In genomic region chr19:3988750-3989149, GRCm38 (mm10) we compare ENCODE assay signal across 1 mouse cellular context.
TF ChIP-seq lines count a peak whose summit lies in the region.

No protein-coding gene starts in this region.

TF ChIP-seq in MEL, 35 proteins besides CTCF, POLR2A, EP300 and RAD21:
- TF ChIP-seq MAZ (IDR thresholded peaks at IDR 0.05; ENCODE audit: low read depth, low read length): no peak
- no peak for TF ChIP-seq ZNF384 (IDR thresholded peaks at IDR 0.05; ENCODE audit: low read depth, low read length)
- no peak for TF ChIP-seq TCF12 (IDR thresholded peaks at IDR 0.05; ENCODE audit: low read depth, low read length)
- no peak for TF ChIP-seq TBP (IDR thresholded peaks at IDR 0.05; ENCODE audit: low read depth, low read length)
- TF ChIP-seq ZC3H11A (IDR thresholded peaks at IDR 0.05; ENCODE audit: low read depth, low read length): no peak
- no peak for TF ChIP-seq RCOR1 (IDR thresholded peaks at IDR 0.05; ENCODE audit: low read depth, low read length)
- TF ChIP-seq ETS1 (IDR thresholded peaks at IDR 0.05; ENCODE audit: low read depth, low read length): no peak
TF ChIP-seq in MEL: peak in this region for 0.
